Mouse (Mus musculus) layer of hippocampus, postnatal 10 days (tissue): ENCODE results near the gene Dnaic2. TPM values are rescaled to one million over a fixed set of nuclear protein-coding genes. Genes with fewer than 3 reads are reported as not detected.
A peak's percentile ranks its signal among the peaks of the same experiment; 100 is the strongest.

Experiments
- DNase-seq, 2 experiments: peaks; one replicate each; pipeline ENCODE4 v3.0.0; 2021; ENCODE audit warnings: low spot score in 2 of 2
- total RNA-seq, 2 experiments: library from RNA; stranded (reverse); gene quantifications; 2 replicates each; pipeline ENCODE4 v1.2.3; 2021

The Dnaic2 gene
- total RNA-seq, 2 experiments from 2014 or later = 1.2 to 2.4 TPM

- DNase-seq = peak; percentile 81 to 84
These were observed 68.7 kb downstream of the Dnaic2 start, which contains the start of gene Btbd17 for GRCm38 (mm10) chr11:114795848-114796322. Gene Btbd17 (minus strand): TSS chr11:114795945.

- DNase-seq = no peak
These were observed 70.0 kb downstream of the Dnaic2 start for GRCm38 (mm10) chr11:114797176-114797575.

GRCm38 (mm10) chr11:114797981-114798380 lies 70.8 kb downstream of the Dnaic2 start:
- DNase-seq = no peak

- DNase-seq = no peak
These were observed 71.4 kb downstream of the Dnaic2 start, which contains the start of gene Gpr142 for GRCm38 (mm10) chr11:114798624-114799023. Gene Gpr142 (plus strand): TSS chr11:114798924.

GRCm38 (mm10) chr11:114801906-114802305 lies 74.7 kb downstream of the Dnaic2 start:
- DNase-seq = no peak

- no peak for DNase-seq
These were observed 75.5 kb downstream of the Dnaic2 start for GRCm38 (mm10) chr11:114802540-114803267.

- no peak for DNase-seq
These were observed 76.8 kb downstream of the Dnaic2 start for GRCm38 (mm10) chr11:114803990-114804389.

GRCm38 (mm10) chr11:114807025-114807424 lies 79.8 kb downstream of the Dnaic2 start:
- no peak for DNase-seq

Other genes starting within 250 kb of the Dnaic2 start
- 1,000 to 10,000 TPM; 1,016 to 1,166 TPM for gene Rpl38, start 58.9 kb upstream of the Dnaic2 start, total RNA-seq
- gene Ttyh2, start 52.0 kb upstream of the Dnaic2 start, total RNA-seq = 10 to 100 TPM; 27.3 to 28.7 TPM
- gene Kif19a, start 38.0 kb downstream of the Dnaic2 start, total RNA-seq = 1 to 10 TPM; 6.7 to 8.7 TPM
- gene Btbd17, start 68.5 kb downstream of the Dnaic2 start, total RNA-seq = 10 to 100 TPM; 30.4 to 32.9 TPM
- not detected for gene Gpr142, start 71.5 kb downstream of the Dnaic2 start, total RNA-seq
- gene Gprc5c, start 123.7 kb downstream of the Dnaic2 start, total RNA-seq = 1 to 10 TPM; 3.9 to 5.1 TPM
- gene Cd300a, start 162.6 kb downstream of the Dnaic2 start, total RNA-seq = under 1 TPM; 0.62 TPM
- gene Cd300lb, start 207.0 kb downstream of the Dnaic2 start, total RNA-seq = under 1 TPM in 1 of 2 experiments, not detected in 1; 0.20 TPM
- gene Cd300c, start 241.7 kb downstream of the Dnaic2 start, total RNA-seq = not detected